Mouse (Mus musculus) embryonic facial prominence, embryonic 10.5 days (tissue): ENCODE results near the gene Map4k4. TPM values are rescaled to one million over a fixed set of nuclear protein-coding genes. Genes with fewer than 3 reads are reported as not detected.

Experiments
- DNase-seq: peaks from one replicate; pipeline ENCODE4 v3.0.0-alpha.2; 2017; ENCODE audit warnings: low spot score
- H3K27ac ChIP-seq: fragments of 300-500 bp; sonication (generic); replicated peaks from 2 replicates; pipeline ENCODE4 v1.5.1; 2016; ENCODE audit warnings: mild to moderate bottlenecking
- H3K27me3 ChIP-seq: fragments of 300-500 bp; sonication (generic); replicated peaks from 2 replicates; pipeline ENCODE4 v1.6.1; 2016; ENCODE audit warnings: low read depth, mild to moderate bottlenecking; ENCODE audit not compliant: poor library complexity, severe bottlenecking
- H3K36me3 ChIP-seq: fragments of 300-500 bp; sonication (generic); replicated peaks from 2 replicates; pipeline ENCODE4 v1.6.1; 2016; ENCODE audit warnings: mild to moderate bottlenecking, moderate library complexity
- H3K4me1 ChIP-seq: fragments of 300-500 bp; sonication (generic); 2 replicates; pipeline ENCODE4 v1.6.1; 2016
- H3K4me3 ChIP-seq: fragments of 300-500 bp; sonication (generic); 2 replicates; pipeline ENCODE4 v1.5.1; 2016; ENCODE audit warnings: mild to moderate bottlenecking, moderate library complexity
- H3K9me3 ChIP-seq: fragments of 300-500 bp; sonication (generic); 2 replicates; pipeline ENCODE4 v1.6.1; 2016; ENCODE audit warnings: mild to moderate bottlenecking
- WGBS: fragments of 180-500 bp; shearing (Covaris S2); methylation state at CpG from one replicate; pipeline ENCODE4 v1.1.7; 2016; 5-methylcytosine and 5-hydroxymethylcytosine counted together
- polyA plus RNA-seq: library from polyadenylated mRNA; unstranded; fragments of >200 nt; fragmentation: Nextera tagmentation; extraction: Ambion mirVana; gene quantifications from 2 replicates; pipeline ENCODE4 v1.2.1, GENCODE M21; 2016

The Map4k4 gene
- polyA plus RNA-seq, 1 experiment from 2014 or later: 41.4 TPM

DNA sequence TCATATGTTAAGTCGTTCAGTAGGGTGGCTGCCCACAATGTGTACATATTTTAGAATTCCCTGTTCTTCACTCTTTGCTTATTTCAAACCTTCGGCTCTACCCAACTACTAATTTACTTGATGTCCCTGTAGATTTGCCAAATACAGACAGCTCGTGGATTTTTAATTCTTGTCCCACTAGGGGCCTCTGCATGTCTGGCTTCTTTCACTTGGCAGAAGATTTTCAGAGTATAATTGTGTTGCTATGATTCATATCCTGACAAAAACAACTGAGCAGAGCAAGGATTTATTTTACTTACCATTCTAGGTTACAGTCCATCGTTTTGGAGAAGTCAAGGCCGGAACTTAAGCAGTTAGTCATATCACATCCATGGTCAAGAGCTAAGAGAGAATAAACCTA, 152.4 kb downstream of the Map4k4 start:
- H3K4me3 ChIP-seq: no peak overlapping the region
- DNase-seq: no peak
- no peaks in the 10 kb centered on the region for H3K9me3 ChIP-seq
- H3K36me3 ChIP-seq: no peaks in the 10 kb centered on the region
- 85% methylated on average over 5 of the region's 5 CpGs for WGBS
- peaks cover 16% of the 10 kb centered on the region for H3K4me1 ChIP-seq
- no peak overlapping the region for H3K27ac ChIP-seq
- 0 out of 2 replicates have a peak, but pooled peaks cover 4% of the 10 kb centered on the region for H3K27me3 ChIP-seq

DNA sequence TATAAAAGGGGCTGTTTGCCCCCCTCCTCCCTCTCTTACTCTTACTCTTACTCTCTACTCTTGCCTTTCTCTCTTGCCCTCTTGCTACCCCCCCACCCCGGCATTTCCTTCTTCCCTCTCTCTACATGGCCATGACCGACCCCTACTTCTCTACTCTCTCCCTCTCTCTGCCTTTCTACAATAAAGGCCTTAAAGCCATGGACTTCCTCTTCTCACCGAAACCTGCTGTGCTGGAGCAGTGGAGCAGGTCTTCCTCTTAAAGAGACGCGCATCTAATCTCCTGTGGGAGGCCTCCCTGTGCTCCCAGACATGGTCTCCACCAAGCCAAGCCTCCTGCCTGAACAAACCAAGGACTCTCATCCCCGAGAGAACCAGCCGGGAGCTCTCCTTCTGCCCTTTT, 154.3 kb downstream of the Map4k4 start:
- no peaks in the 10 kb centered on the region for H3K9me3 ChIP-seq
- peaks cover 16% of the 10 kb centered on the region for H3K4me1 ChIP-seq
- H3K4me3 ChIP-seq: no peak overlapping the region
- H3K27ac ChIP-seq: no peak overlapping the region
- no peak for DNase-seq
- H3K36me3 ChIP-seq: no peaks in the 10 kb centered on the region
- 0 out of 2 replicates have a peak, but pooled peaks cover 4% of the 10 kb centered on the region for H3K27me3 ChIP-seq
- WGBS: 81% methylated on average over 7 of the region's 7 CpGs

GRCm38 (mm10) chr1:40055963-40056362, 155.2 kb downstream of the Map4k4 start:
- H3K4me1 ChIP-seq: peaks cover 16% of the 10 kb centered on the region
- H3K9me3 ChIP-seq: no peaks in the 10 kb centered on the region
- no peak overlapping the region for H3K27ac ChIP-seq
- DNase-seq: no peak
- 0 out of 2 replicates have a peak, but pooled peaks cover 4% of the 10 kb centered on the region for H3K27me3 ChIP-seq
- WGBS: 90% methylated on average over 5 of the region's 5 CpGs
- no peak overlapping the region for H3K4me3 ChIP-seq
- H3K36me3 ChIP-seq: no peaks in the 10 kb centered on the region

DNA sequence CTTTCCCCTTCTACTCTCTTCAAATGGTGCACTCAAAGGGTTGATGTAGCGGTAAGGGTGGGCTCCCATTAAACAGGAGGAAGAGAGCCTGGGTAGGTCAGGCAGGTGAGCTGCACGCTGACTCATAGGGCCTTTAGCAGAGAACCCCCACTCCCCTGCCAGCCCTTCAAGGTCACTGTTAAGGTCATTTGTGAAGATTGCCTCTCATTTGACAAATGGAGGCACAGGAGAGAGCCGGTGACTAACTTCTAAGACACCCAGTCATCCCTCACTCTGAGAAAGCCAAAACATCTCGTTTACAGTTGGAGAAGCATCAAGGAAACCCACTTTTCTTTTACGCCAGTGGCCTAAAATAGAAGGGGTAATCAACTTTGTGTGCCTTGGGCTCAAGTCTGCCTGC, 156.6 kb downstream of the Map4k4 start:
- H3K9me3 ChIP-seq: no peaks in the 10 kb centered on the region
- DNase-seq: no peak
- 74% methylated on average over 5 of the region's 5 CpGs for WGBS
- H3K27ac ChIP-seq: no peak overlapping the region
- H3K4me1 ChIP-seq: peaks cover 12% of the 10 kb centered on the region
- no peaks in the 10 kb centered on the region for H3K36me3 ChIP-seq
- 0 out of 2 replicates have a peak, but pooled peaks cover 4% of the 10 kb centered on the region for H3K27me3 ChIP-seq
- H3K4me3 ChIP-seq: no peak overlapping the region

DNA sequence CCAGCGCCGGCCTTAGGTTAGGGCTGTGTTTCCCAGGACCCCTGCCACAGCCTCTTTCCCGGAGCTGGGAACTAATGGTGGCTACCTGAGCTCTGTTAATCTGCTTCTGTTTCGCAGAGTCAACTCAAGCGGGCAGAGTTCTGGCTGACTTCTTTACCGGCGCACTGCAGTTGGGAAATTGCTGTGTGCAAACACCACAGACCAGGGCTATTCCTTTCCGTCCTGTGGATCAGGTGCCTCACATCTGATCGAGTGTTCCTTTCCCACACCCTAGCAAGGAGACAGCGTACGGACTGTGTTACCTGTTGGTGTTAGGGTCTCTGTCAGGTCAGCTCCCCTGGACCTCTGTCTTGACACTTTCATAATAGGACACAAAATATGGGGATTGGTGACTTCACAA, 157.3 kb downstream of the Map4k4 start:
- 0 out of 2 replicates have a peak, but pooled peaks cover 4% of the 10 kb centered on the region for H3K27me3 ChIP-seq
- no peaks in the 10 kb centered on the region for H3K36me3 ChIP-seq
- no peak overlapping the region for H3K27ac ChIP-seq
- WGBS: 55% methylated on average over 11 of the region's 11 CpGs
- H3K4me1 ChIP-seq: peaks cover 13% of the 10 kb centered on the region
- H3K4me3 ChIP-seq: no peak overlapping the region
- no peaks in the 10 kb centered on the region for H3K9me3 ChIP-seq
- DNase-seq: no peak

- 86% methylated on average over 4 of the region's 4 CpGs for WGBS
- H3K4me3 ChIP-seq: no peak overlapping the region
- H3K27me3 ChIP-seq: 0 out of 2 replicates have a peak, but pooled peaks cover 4% of the 10 kb centered on the region
- H3K4me1 ChIP-seq: peaks cover 15% of the 10 kb centered on the region
- no peaks in the 10 kb centered on the region for H3K36me3 ChIP-seq
- no peaks in the 10 kb centered on the region for H3K9me3 ChIP-seq
- DNase-seq: no peak
- H3K27ac ChIP-seq: no peak overlapping the region
Observed at GRCm38 (mm10) chr1:40059122-40059774, 158.5 kb downstream of the Map4k4 start.

DNA sequence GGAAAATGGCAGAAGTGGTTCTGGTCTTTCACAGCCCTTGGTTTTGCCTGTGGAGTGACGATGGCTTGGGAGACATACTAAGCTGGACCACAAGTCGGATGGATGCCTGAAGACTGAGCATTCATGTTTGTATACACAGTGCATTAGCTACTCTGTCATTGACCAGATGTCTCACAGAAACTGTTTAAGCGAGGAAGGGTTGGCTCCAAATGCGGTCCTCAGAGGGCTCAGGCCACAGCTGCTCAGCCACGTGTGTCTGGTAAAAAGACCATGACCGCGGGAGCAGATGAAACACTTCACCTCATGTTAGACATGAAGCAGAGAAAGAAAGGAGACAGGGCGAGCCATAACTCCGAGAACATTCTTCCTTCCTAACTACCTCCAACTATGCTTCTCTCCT, 160.6 kb downstream of the Map4k4 start:
- DNase-seq: no peak
- WGBS: 85% methylated on average over 9 of the region's 9 CpGs
- H3K27me3 ChIP-seq: no peaks in the 10 kb centered on the region

DNA sequence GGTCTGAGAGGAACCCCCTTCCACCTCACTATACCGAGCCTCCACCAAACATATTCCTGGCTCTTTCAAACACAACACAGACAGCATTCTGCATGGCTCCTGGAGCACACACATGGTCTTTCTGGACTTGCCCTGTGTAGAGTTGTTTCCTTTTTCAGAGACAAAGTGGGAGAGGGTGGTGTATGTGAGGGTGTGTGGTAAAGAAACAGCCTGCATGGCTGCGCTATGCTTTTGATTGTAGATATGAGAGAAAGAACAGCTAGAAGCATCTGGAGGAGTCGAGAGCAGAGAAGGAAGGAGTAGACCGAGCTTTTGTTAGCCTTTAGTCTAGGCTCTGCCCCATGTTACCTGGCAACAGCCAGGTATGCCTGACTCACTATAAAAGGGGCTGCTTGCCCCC, 162.7 kb downstream of the Map4k4 start:
- 77% methylated on average over 4 of the region's 4 CpGs for WGBS

More for the DNA sequence above, 160.6 kb downstream of the Map4k4 start:
- H3K4me3 ChIP-seq: no peak overlapping the region
- peaks cover 15% of the 10 kb centered on the region for H3K4me1 ChIP-seq
- H3K36me3 ChIP-seq: no peaks in the 10 kb centered on the region
- no peak overlapping the region for H3K27ac ChIP-seq
- H3K9me3 ChIP-seq: no peaks in the 10 kb centered on the region

DNA sequence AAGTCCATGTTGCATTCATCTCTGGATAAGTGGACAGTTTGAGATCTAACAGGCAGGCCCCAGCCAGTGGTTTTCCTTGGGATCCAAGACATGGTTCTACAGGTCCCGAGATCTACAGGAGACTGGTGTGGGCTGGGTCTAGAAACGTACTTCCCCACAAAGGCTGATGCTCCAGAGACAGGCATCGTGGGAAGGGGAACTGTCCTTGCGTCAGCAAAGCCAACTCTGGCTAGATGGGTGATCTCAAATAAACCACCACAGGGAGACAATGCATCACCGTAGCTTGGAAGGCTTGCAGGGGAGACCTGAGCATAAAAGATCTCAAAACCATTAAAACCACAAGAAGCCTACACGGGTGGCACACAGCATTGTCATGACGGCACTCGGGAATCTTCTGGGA, 163.8 kb downstream of the Map4k4 start:
- H3K27me3 ChIP-seq: no peaks in the 10 kb centered on the region
- DNase-seq: no peak
- 91% methylated on average over 8 of the region's 8 CpGs for WGBS
- no peak overlapping the region for H3K4me3 ChIP-seq
- no peaks in the 10 kb centered on the region for H3K36me3 ChIP-seq
- H3K4me1 ChIP-seq: peaks cover 4% of the 10 kb centered on the region; the same call in 1 of the 2 replicates
- no peak overlapping the region for H3K27ac ChIP-seq
- no peaks in the 10 kb centered on the region for H3K9me3 ChIP-seq

More for the DNA sequence above, 162.7 kb downstream of the Map4k4 start:
- no peak for DNase-seq
- Histone ChIP-seq H3K4me1 (peaks cover 4% of the 10 kb centered on the region; the same call in 1 of the 2 replicates), H3K27me3 (no peaks in the 10 kb centered on the region), H3K27ac (no peak overlapping the region), H3K9me3 (no peaks in the 10 kb centered on the region), H3K36me3 (no peaks in the 10 kb centered on the region), H3K4me3 (no peak overlapping the region)

- H3K36me3 ChIP-seq: no peaks in the 10 kb centered on the region
- DNase-seq: no peak
- no peak overlapping the region for H3K4me3 ChIP-seq
- 76% methylated on average over 4 of the region's 4 CpGs for WGBS
- no peak overlapping the region for H3K27ac ChIP-seq
- H3K4me1 ChIP-seq: no peaks in the 10 kb centered on the region
- no peaks in the 10 kb centered on the region for H3K9me3 ChIP-seq
- H3K27me3 ChIP-seq: no peaks in the 10 kb centered on the region
Observed at GRCm38 (mm10) chr1:40072558-40072957, 171.8 kb downstream of the Map4k4 start.

GRCm38 (mm10) chr1:40073779-40074178, 173.1 kb downstream of the Map4k4 start, which contains the start of gene Il1r2:
Gene Il1r2, plus strand, starts transcription at chr1:40074079.
- Histone ChIP-seq H3K27ac (no peak within 1 kb of the TSS; the same call in 1 of the 2 replicates), H3K9me3 (no peaks in the 10 kb centered on the region), H3K4me1 (no peaks in the 10 kb centered on the region), H3K4me3 (no peak within 1 kb of the TSS), H3K27me3 (no peaks in the 10 kb centered on the region), H3K36me3 (no peaks in the 10 kb centered on the region)
- no peak for DNase-seq
- 88% methylated on average over 5 of the region's 5 CpGs for WGBS
